Mouse (Mus musculus): ENCODE results near the gene Eif4b. TPM values are rescaled to one million over a fixed set of nuclear protein-coding genes. Genes with fewer than 3 reads are reported as not detected.
"Not testable (repeated sequence)": the region's sequence is repeated elsewhere in the genome, so short reads cannot be mapped to it uniquely, and the experiment has no call there.

Eif4b gene
- polyA plus RNA-seq, 1 experiment from 2014 or later, result 121 TPM

GRCm38 (mm10) chr15:102072963-102073558 is 512 bp upstream of the Eif4b start:
- WGBS, result 13% methylated on average over 6 of the region's 6 CpGs
- DNase-seq (ENCODE audit: low spot score), result peak; percentile 12
- Histone ChIP-seq H3K4me2 (ENCODE audit: low read depth) (peak overlapping the region; percentile 41), H3K9me3 (ENCODE audit: control insufficient read depth, low read length) (no peaks in the 10 kb centered on the region), H3K27ac (ENCODE audit: low read depth, low read length) (no peak overlapping the region), H3K9ac (ENCODE audit: low read length) (peak overlapping the region; percentile 91; the same call in 1 of the 2 replicates), H3K27me3 (ENCODE audit: control insufficient read depth, insufficient read depth, low read length) (no peaks in the 10 kb centered on the region), H3K4me3 (ENCODE audit: low read depth, low read length) (peak overlapping the region; percentile 86), H3K4me1 (ENCODE audit: control insufficient read depth, insufficient read depth, low read length) (peaks cover 16% of the 10 kb centered on the region), H3K36me3 (ENCODE audit: control insufficient read depth, insufficient read depth, low read length) (no peaks in the 10 kb centered on the region)
- peak; percentile 45 for ATAC-seq (ENCODE audit: insufficient read depth, low FRiP score, low TSS enrichment)

GRCm38 (mm10) chr15:102074070-102074731 is 628 bp downstream of the Eif4b start:
- peak overlapping the region; percentile 84 for H3K4me2 ChIP-seq (ENCODE audit: low read depth)
- peak; percentile 43 for ATAC-seq (ENCODE audit: insufficient read depth, low FRiP score, low TSS enrichment)
- H3K9me3 ChIP-seq (ENCODE audit: control insufficient read depth, low read length), result no peaks in the 10 kb centered on the region
- whole genome bisulfite sequencing, result under 1% methylated on average over 49 of the region's 57 CpGs
- H3K4me3 ChIP-seq (ENCODE audit: low read depth, low read length), result peak overlapping the region; percentile 86
- peaks cover 16% of the 10 kb centered on the region for H3K4me1 ChIP-seq (ENCODE audit: control insufficient read depth, insufficient read depth, low read length)
- peak overlapping the region; percentile 90 for H3K27ac ChIP-seq (ENCODE audit: low read depth, low read length)
- H3K36me3 ChIP-seq (ENCODE audit: control insufficient read depth, insufficient read depth, low read length), result no peaks in the 10 kb centered on the region
- DNase-seq (ENCODE audit: low spot score), result peak; percentile 78
- no peaks in the 10 kb centered on the region for H3K27me3 ChIP-seq (ENCODE audit: control insufficient read depth, insufficient read depth, low read length)
- H3K9ac ChIP-seq (ENCODE audit: low read length), result peak overlapping the region; percentile 91

DNA sequence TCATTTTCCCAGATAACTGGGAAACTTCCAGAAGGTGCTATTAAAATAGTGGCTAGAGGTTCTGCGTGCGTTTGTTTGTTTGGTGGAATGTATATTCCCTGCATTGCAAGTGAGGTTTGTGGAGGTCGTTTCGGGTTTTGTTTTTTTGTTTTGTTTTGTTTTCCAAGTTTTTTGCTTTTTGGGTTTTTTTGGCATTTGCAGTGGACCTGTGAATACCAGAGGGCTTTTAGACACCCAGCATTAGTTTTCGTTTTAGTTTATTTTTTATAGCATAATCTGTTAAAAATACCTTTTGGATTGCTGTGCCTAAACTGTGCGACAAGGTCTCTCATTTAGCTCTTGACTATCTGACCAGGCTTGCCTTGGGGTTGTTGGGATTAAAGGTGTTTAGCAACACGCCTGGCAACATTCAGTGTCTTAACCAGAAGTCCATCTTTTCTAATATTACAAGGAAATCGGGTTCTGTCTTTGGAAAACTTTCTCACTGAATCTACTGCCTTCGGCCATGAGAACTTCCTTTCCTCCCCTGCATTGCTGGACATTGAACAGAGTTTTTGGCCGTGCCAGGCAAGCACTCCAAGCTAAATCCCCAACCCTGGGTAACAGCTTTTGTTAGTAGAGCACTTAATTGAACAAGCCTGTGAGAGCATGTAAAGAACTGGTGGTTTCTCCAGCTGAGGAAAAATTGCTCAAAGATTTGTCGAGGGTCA is 1.5 kb downstream of the Eif4b start:
- Histone ChIP-seq H3K27ac (ENCODE audit: low read depth, low read length) (peak overlapping the region; percentile 90; the same call in 1 of the 2 replicates), H3K27me3 (ENCODE audit: control insufficient read depth, insufficient read depth, low read length) (no peaks in the 10 kb centered on the region), H3K9ac (ENCODE audit: low read length) (peak overlapping the region; percentile 91), H3K4me2 (ENCODE audit: low read depth) (peak overlapping the region; percentile 84), H3K36me3 (ENCODE audit: control insufficient read depth, insufficient read depth, low read length) (no peaks in the 10 kb centered on the region), H3K9me3 (ENCODE audit: control insufficient read depth, low read length) (no peaks in the 10 kb centered on the region), H3K4me3 (ENCODE audit: low read depth, low read length) (peak overlapping the region; percentile 86), H3K4me1 (ENCODE audit: control insufficient read depth, insufficient read depth, low read length) (peaks cover 16% of the 10 kb centered on the region)
- 21% methylated on average over 11 of the region's 11 CpGs for WGBS
- ATAC-seq (ENCODE audit: insufficient read depth, low FRiP score, low TSS enrichment) (no peak), DNase-seq (ENCODE audit: low spot score) (no peak)

DNA sequence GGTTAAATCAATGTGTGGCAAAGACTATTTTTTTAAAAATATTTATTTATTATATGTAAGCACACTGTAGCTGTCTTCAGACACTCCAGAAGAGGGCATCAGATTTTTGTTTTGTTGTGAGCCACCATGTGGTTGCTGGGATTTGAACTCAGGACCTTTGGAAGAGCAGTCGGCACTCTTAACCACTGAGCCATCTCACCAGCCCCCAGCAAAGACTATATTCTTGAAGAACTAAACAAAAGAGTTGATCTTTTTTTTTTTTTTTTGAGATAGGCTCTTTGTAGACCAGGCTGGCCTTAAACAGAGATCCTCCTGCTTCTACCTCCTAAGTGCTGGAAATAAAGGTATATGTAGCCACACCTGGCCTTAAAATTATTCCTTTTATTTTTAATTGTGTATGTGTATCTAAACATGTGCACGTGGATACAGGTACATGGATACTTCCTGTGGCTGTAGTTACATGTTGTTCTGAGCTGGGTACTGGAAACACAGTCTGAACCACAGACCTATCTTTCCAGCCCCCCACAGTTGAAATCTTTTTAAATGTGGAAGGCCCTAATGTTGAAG is 3.6 kb downstream of the Eif4b start:
- H3K9ac ChIP-seq (ENCODE audit: low read length), result no peak overlapping the region
- peaks cover 16% of the 10 kb centered on the region for H3K4me1 ChIP-seq (ENCODE audit: control insufficient read depth, insufficient read depth, low read length)
- H3K27me3 ChIP-seq (ENCODE audit: control insufficient read depth, insufficient read depth, low read length), result no peaks in the 10 kb centered on the region
- H3K36me3 ChIP-seq (ENCODE audit: control insufficient read depth, insufficient read depth, low read length), result no peaks in the 10 kb centered on the region
- H3K4me2 ChIP-seq (ENCODE audit: low read depth), result no peak overlapping the region
- H3K9me3 ChIP-seq (ENCODE audit: control insufficient read depth, low read length), result no peaks in the 10 kb centered on the region
- DNase-seq (ENCODE audit: low spot score) (no peak), ATAC-seq (ENCODE audit: insufficient read depth, low FRiP score, low TSS enrichment) (no peak)
- H3K4me3 ChIP-seq (ENCODE audit: low read depth, low read length), result no peak overlapping the region
- no peak overlapping the region for H3K27ac ChIP-seq (ENCODE audit: low read depth, low read length)
- WGBS, result 93% methylated on average over 2 of the region's 2 CpGs

- Histone ChIP-seq H3K9ac (ENCODE audit: low read length) (no peak overlapping the region), H3K4me1 (ENCODE audit: control insufficient read depth, insufficient read depth, low read length) (peaks cover 14% of the 10 kb centered on the region), H3K4me2 (ENCODE audit: low read depth) (no peak overlapping the region), H3K27ac (ENCODE audit: low read depth, low read length) (no peak overlapping the region), H3K9me3 (ENCODE audit: control insufficient read depth, low read length) (no peaks in the 10 kb centered on the region), H3K36me3 (ENCODE audit: control insufficient read depth, insufficient read depth, low read length) (peaks cover 6% of the 10 kb centered on the region; the same call in 1 of the 2 replicates), H3K4me3 (ENCODE audit: low read depth, low read length) (no peak overlapping the region), H3K27me3 (ENCODE audit: control insufficient read depth, insufficient read depth, low read length) (no peaks in the 10 kb centered on the region)
- DNase-seq (ENCODE audit: low spot score) (no peak), ATAC-seq (ENCODE audit: insufficient read depth, low FRiP score, low TSS enrichment) (no peak)
- 85% methylated on average over 4 of the region's 4 CpGs for WGBS
Observed at GRCm38 (mm10) chr15:102079221-102079620, 5.6 kb downstream of the Eif4b start.

DNA sequence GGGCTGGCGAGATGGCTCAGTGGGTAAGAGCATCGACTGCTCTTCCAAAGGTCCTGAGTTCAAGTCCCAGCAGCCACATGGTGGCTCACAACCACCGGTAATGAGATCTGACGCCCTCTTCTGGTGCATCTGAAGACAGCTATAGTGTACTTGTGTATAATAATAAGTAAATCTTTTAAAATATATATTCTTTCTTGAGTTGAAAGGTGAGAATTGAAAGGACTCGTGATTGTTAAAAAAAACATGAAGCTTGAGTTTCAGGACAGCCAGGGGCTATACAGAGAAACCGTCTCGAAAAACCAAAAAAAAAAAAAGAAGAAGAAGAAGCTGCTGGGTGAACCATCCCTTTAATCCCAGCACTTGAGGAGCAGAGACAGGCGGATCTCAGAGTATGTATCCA is 6.4 kb downstream of the Eif4b start:
- H3K4me1 ChIP-seq (ENCODE audit: control insufficient read depth, insufficient read depth, low read length), result peaks cover 11% of the 10 kb centered on the region
- not testable (repeated sequence) for H3K9ac ChIP-seq (ENCODE audit: low read length); ATAC-seq (ENCODE audit: insufficient read depth, low FRiP score, low TSS enrichment); H3K36me3 ChIP-seq (ENCODE audit: control insufficient read depth, insufficient read depth, low read length); H3K9me3 ChIP-seq (ENCODE audit: control insufficient read depth, low read length); DNase-seq (ENCODE audit: low spot score); H3K27me3 ChIP-seq (ENCODE audit: control insufficient read depth, insufficient read depth, low read length); H3K4me2 ChIP-seq (ENCODE audit: low read depth); H3K27ac ChIP-seq (ENCODE audit: low read depth, low read length); H3K4me3 ChIP-seq (ENCODE audit: low read depth, low read length)
- 86% methylated on average over 8 of the region's 8 CpGs for WGBS

- H3K4me1 ChIP-seq (ENCODE audit: control insufficient read depth, insufficient read depth, low read length), result peaks cover 6% of the 10 kb centered on the region
- H3K36me3 ChIP-seq (ENCODE audit: control insufficient read depth, insufficient read depth, low read length), result peaks cover 12% of the 10 kb centered on the region
- no peak overlapping the region for H3K9ac ChIP-seq (ENCODE audit: low read length)
- no peak overlapping the region for H3K27ac ChIP-seq (ENCODE audit: low read depth, low read length)
- DNase-seq (ENCODE audit: low spot score) (no peak), ATAC-seq (ENCODE audit: insufficient read depth, low FRiP score, low TSS enrichment) (no peak)
- 77% methylated on average over 2 of the region's 2 CpGs for WGBS
- H3K4me3 ChIP-seq (ENCODE audit: low read depth, low read length), result no peak overlapping the region
- no peaks in the 10 kb centered on the region for H3K27me3 ChIP-seq (ENCODE audit: control insufficient read depth, insufficient read depth, low read length)
- no peak overlapping the region for H3K4me2 ChIP-seq (ENCODE audit: low read depth)
- no peaks in the 10 kb centered on the region for H3K9me3 ChIP-seq (ENCODE audit: control insufficient read depth, low read length)
Observed at GRCm38 (mm10) chr15:102080429-102080828, 6.9 kb downstream of the Eif4b start.

GRCm38 (mm10) chr15:102082148-102082547 is 8.6 kb downstream of the Eif4b start:
- 91% methylated on average over 4 of the region's 4 CpGs for WGBS
- DNase-seq (ENCODE audit: low spot score) (no peak), ATAC-seq (ENCODE audit: insufficient read depth, low FRiP score, low TSS enrichment) (no peak)
- H3K27me3 ChIP-seq (ENCODE audit: control insufficient read depth, insufficient read depth, low read length), result no peaks in the 10 kb centered on the region
- peaks cover 20% of the 10 kb centered on the region for H3K36me3 ChIP-seq (ENCODE audit: control insufficient read depth, insufficient read depth, low read length)
- H3K9me3 ChIP-seq (ENCODE audit: control insufficient read depth, low read length), result no peaks in the 10 kb centered on the region
- no peak overlapping the region for H3K27ac ChIP-seq (ENCODE audit: low read depth, low read length)
- no peak overlapping the region for H3K9ac ChIP-seq (ENCODE audit: low read length)
- no peak overlapping the region for H3K4me3 ChIP-seq (ENCODE audit: low read depth, low read length)
- H3K4me2 ChIP-seq (ENCODE audit: low read depth), result no peak overlapping the region
- no peaks in the 10 kb centered on the region for H3K4me1 ChIP-seq (ENCODE audit: control insufficient read depth, insufficient read depth, low read length)

All from neural tube, embryonic 11.5 days (tissue).